Mouse (Mus musculus) cortical plate, adult 2 months (tissue): ENCODE measurements around the gene Hoxa11.

ENCODE experiments used
- CTCF ChIP-seq: fragments of 200-500 bp; IDR thresholded peaks from 2 replicates; pipeline ENCODE4 v1.5.1; 2011; ENCODE audit warnings: mild to moderate bottlenecking, control low read depth, low read length; ENCODE audit not compliant: insufficient read depth; ENCODE audit errors: extremely low read depth
- POLR2A ChIP-seq: fragments of 200-500 bp; IDR thresholded peaks from 2 replicates; pipeline ENCODE4 v1.6.1; 2011; ENCODE audit warnings: mild to moderate bottlenecking, low read length, control low read depth; ENCODE audit not compliant: insufficient read depth; ENCODE audit errors: extremely low read depth

DNA sequence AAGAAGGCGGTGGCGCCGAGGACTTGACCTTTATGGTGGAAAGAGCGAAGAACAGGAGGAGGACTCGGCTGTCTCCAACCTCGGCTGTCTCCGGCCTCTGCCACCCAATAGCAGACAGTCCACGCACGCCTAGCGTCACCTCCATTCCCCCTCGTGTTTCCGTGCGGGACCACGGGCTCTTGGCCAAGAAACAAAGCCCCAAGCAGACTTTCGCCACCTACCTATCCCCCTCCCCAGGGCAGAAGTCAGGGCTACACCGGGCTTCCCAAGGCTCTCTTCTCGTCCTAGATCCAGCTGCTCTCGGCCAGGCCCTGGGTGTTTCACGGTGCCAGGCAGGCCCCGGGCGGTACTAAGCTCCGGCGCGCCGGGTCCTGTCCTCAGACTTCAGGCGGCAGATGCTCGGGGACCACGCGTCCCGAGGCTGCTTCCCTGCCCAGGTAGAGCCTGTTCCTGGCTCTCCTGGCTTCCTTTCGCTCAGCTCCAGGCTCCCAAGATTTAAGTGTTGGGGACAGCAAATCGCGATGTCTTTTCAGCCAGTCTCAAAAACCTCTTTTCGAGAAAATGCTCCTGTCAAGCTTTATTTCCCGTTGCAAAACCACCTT lies 7.3 kb upstream of the Hoxa11 start:
- no peak for TF ChIP-seq CTCF
- no peak for TF ChIP-seq POLR2A
